Mouse (Mus musculus) ES-E14 (cell line): Measurements from ENCODE around the gene Ntrk2. TPM values are rescaled to one million over a fixed set of nuclear protein-coding genes. Genes with fewer than 3 reads are reported as not detected.
A peak's percentile ranks its signal among the peaks of the same experiment; 100 is the strongest.

ENCODE experiments used
- DNase-seq: peaks from one replicate; pipeline ENCODE4 v3.0.0-alpha.2; 2013; ENCODE audit warnings: low read depth, low spot score
- H3K27ac ChIP-seq: 2 replicates; pipeline ENCODE4 v1.5.1; 2012; ENCODE audit warnings: low read depth, mild to moderate bottlenecking, low read length, moderate library complexity, mixed read lengths; ENCODE audit not compliant: poor library complexity, insufficient read depth, severe bottlenecking
- H3K36me3 ChIP-seq: 2 replicates; pipeline ENCODE4 v1.6.1; 2012; ENCODE audit warnings: mild to moderate bottlenecking, low read length, moderate library complexity, mixed read lengths; ENCODE audit not compliant: control insufficient read depth, poor library complexity, insufficient read depth, severe bottlenecking
- H3K4me1 ChIP-seq, 2 experiments: fragments of 150-350 bp in 1 of 2; sonication (generic) in 1 of 2; 2 replicates each; pipeline ENCODE4 v1.6.1; 2012; ENCODE audit warnings: low read length in 2 of 2, mild to moderate bottlenecking in 1 of 2, mixed read lengths in 1 of 2; ENCODE audit not compliant: control insufficient read depth in 2 of 2, insufficient read depth in 2 of 2, poor library complexity in 1 of 2
- H3K4me3 ChIP-seq, 2 experiments: fragments of 150-350 bp in 1 of 2; sonication (generic) in 1 of 2; 2 replicates each; pipeline ENCODE4 v1.5.1; 2012; ENCODE audit warnings: low read length in 2 of 2, low read depth in 1 of 2, mild to moderate bottlenecking in 1 of 2, mixed read lengths in 1 of 2; ENCODE audit not compliant: insufficient read depth in 1 of 2, poor library complexity in 1 of 2, severe bottlenecking in 1 of 2
- H3K9ac ChIP-seq: 2 replicates; pipeline ENCODE4 v1.6.1; 2012; ENCODE audit warnings: low read depth, mild to moderate bottlenecking, low read length, mixed read lengths; ENCODE audit not compliant: poor library complexity, insufficient read depth, severe bottlenecking
- H3K9me3 ChIP-seq: fragments of 150-350 bp; sonication (generic); 2 replicates; pipeline ENCODE4 v1.6.1; 2012; ENCODE audit warnings: low read depth, mild to moderate bottlenecking, low read length; ENCODE audit not compliant: control insufficient read depth, insufficient read depth
- CHD2 ChIP-seq: IDR thresholded peaks from 2 replicates; pipeline ENCODE4 v1.6.1; 2014; ENCODE audit warnings: mild to moderate bottlenecking, low read depth, low read length, inconsistent platforms
- HCFC1 ChIP-seq: IDR thresholded peaks from 2 replicates; pipeline ENCODE4 v1.6.1; 2012; ENCODE audit warnings: low read length, inconsistent platforms, borderline replicate concordance; ENCODE audit not compliant: insufficient read depth
- MAFK ChIP-seq: IDR thresholded peaks from 2 replicates; pipeline ENCODE4 v1.6.1; 2014; ENCODE audit warnings: mild to moderate bottlenecking, low read depth, low read length, inconsistent platforms; ENCODE audit not compliant: insufficient read depth
- ZC3H11A ChIP-seq: IDR thresholded peaks from 2 replicates; pipeline ENCODE4 v1.6.1; 2012; ENCODE audit warnings: low read depth, mild to moderate bottlenecking, inconsistent platforms, low read length, borderline replicate concordance
- ZNF384 ChIP-seq: IDR thresholded peaks from 2 replicates; pipeline ENCODE4 v1.6.1; 2012; ENCODE audit warnings: low read depth, low read length, inconsistent platforms
- in situ Hi-C, 2 experiments: fragments of 600-800 bp; cut with MboI; formaldehyde crosslinking; loops; one replicate each; pipeline ENCODE4 v1.15.1; 2025; ENCODE audit warnings: low sequenced_read_pairs in 2 of 2, inconsistent platforms in 1 of 2; ENCODE audit not compliant: unreplicated experiment in 2 of 2
- total RNA-seq: library from RNA; depleted of rRNA; stranded (reverse); fragments of 300-350 nt; gene quantifications from 2 replicates; pipeline ENCODE4 v1.2.3, GENCODE M21; 2012

Gene Ntrk2
- total RNA-seq, 1 experiment, result 5.0 TPM

DNA sequence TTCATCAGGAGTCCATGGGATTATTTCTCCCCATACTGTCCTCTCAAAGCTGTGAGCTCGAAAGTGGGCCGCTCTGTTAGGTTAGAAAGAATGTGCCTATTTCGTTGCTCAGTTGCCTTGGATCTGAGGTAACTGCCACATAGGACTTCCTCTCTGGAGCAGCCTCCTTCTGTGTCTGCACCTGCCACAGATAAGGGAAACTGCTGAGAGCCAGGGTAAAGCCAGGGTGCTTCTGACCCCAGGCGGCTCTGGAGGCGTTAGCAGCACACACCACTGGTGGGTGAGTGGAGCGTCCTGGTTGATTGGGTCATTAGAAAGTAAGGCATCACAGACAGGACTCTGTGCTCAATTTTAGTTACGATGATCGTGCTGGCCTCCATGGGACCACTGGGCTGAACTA is 95.9 kb downstream of the Ntrk2 start:
- no peak for DNase-seq
- no peak overlapping the region for H3K4me3 ChIP-seq
- H3K36me3 ChIP-seq, result no peaks in the 10 kb centered on the region
- H3K27ac ChIP-seq, result no peak overlapping the region
- no peak overlapping the region for H3K9ac ChIP-seq
- H3K4me1 ChIP-seq, result peaks cover 7 to 11% of the 10 kb centered on the region in 2 experiments; a peak in 3 of 4 replicates
- no peaks in the 10 kb centered on the region for H3K9me3 ChIP-seq
- no peak for TF ChIP-seq CHD2
- TF ChIP-seq MAFK, result no peak
- TF ChIP-seq ZNF384, result no peak
- no peak for TF ChIP-seq HCFC1
- no peak for TF ChIP-seq ZC3H11A
- in situ Hi-C loops, result no loop called here

GRCm38 (mm10) chr13:58904742-58905735 is 98.7 kb downstream of the Ntrk2 start:
- H3K4me1 ChIP-seq, result peaks cover 7 to 11% of the 10 kb centered on the region in 2 experiments; a peak in 3 of 4 replicates
- peak overlapping the region in 1 of 2 experiments; percentile 6; a peak in 1 of 4 replicates for H3K4me3 ChIP-seq
- H3K36me3 ChIP-seq, result no peaks in the 10 kb centered on the region
- H3K9ac ChIP-seq, result no peak overlapping the region; the same call in 1 of the 2 replicates
- TF ChIP-seq MAFK (no peak), ZNF384 (no peak), ZC3H11A (no peak), HCFC1 (no peak), CHD2 (no peak)
- DNase-seq, result peak; percentile 68
- peak overlapping the region; percentile 41 for H3K27ac ChIP-seq
- H3K9me3 ChIP-seq, result no peaks in the 10 kb centered on the region
- in situ Hi-C loops, result no loop called here

- H3K9ac ChIP-seq, result no peak overlapping the region
- H3K36me3 ChIP-seq, result no peaks in the 10 kb centered on the region
- peaks cover 8% of the 10 kb centered on the region in 2 experiments for H3K4me1 ChIP-seq
- H3K4me3 ChIP-seq, result peak overlapping the region in 1 of 2 experiments; percentile 53; a peak in 2 of 4 replicates
- peak; percentile 70 for DNase-seq
- H3K9me3 ChIP-seq, result no peaks in the 10 kb centered on the region
- no peak for TF ChIP-seq ZNF384
- no peak for TF ChIP-seq HCFC1
- no peak for TF ChIP-seq ZC3H11A
- TF ChIP-seq CHD2, result no peak
- TF ChIP-seq MAFK, result no peak
- no peak overlapping the region; the same call in 1 of the 2 replicates for H3K27ac ChIP-seq
- in situ Hi-C loops, result no loop called here
Measured at GRCm38 (mm10) chr13:58911936-58912335, 105.6 kb downstream of the Ntrk2 start.

DNA sequence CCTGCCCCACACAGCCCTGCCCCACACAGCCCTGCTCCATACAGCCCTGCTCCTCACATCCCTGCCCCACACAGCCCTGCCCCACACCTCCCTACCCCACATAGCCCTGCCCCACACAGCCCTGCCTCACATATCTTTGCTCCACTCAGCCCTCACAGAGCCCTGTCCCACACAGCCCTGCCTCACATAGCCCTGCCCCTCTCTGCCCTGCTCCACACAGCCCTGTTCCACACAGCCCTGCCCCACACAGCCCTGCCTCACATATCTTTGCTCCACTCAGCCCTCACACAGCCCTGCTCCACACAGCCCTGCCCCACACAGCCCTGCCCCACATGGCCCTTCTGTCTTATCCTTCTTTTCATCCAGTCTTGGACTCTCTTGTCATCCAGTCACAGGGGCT is 106.2 kb downstream of the Ntrk2 start:
- in situ Hi-C loops, result no loop called here
- Histone ChIP-seq H3K4me3 (no peak overlapping the region), H3K9ac (no peak overlapping the region), H3K27ac (peak overlapping the region; percentile 14; the same call in 1 of the 2 replicates), H3K9me3 (no peaks in the 10 kb centered on the region), H3K4me1 (peaks cover 7 to 8% of the 10 kb centered on the region in 2 experiments; a peak in 3 of 4 replicates), H3K36me3 (no peaks in the 10 kb centered on the region)
- no peak for TF ChIP-seq MAFK
- TF ChIP-seq ZC3H11A, result no peak
- no peak for TF ChIP-seq ZNF384
- TF ChIP-seq HCFC1, result no peak
- no peak for TF ChIP-seq CHD2
- no peak for DNase-seq
